Mouse (Mus musculus): ENCODE measurements around the gene Adam12. TPM values are rescaled to one million over a fixed set of nuclear protein-coding genes. Genes with fewer than 3 reads are reported as not detected.

Gene Adam12
- polyA plus RNA-seq, 1 experiment from 2014 or later = 2.7 TPM

DNA sequence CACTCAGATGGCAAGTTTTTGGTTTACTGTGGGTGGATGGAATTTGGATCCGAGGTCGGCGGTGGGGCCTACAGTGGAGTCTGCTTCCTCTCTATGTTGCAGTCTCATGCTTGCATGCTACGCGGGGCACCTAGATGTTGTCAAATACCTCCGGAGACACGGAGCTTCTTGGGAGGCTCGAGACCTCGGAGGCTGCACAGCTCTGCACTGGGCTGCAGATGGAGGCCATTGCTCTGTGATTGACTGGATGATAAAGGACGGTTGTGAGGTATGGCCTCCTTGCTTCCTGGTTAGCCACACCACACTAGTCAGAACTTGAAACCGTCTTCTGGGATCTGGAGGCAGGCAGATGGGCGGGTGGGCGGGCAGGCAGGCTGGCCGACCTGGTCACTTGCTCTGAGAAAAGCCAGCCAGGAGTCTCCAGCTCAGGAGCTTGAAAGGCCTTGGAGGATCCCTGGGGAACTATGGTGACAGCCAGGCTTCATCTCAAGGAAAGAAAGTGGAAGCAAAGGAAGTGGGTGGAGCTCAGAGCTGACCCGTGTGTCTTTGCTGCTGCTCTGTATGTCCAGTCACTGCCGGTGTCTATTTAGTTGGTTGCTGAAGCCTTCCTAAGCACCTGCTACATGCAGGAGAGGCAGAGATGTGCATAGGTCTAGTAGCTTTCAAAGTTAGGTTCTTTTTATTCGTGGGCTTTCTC, 355.2 kb downstream of the Adam12 start:
- DNase-seq (ENCODE audit: low spot score) (no peak), ATAC-seq (ENCODE audit: insufficient number of reproducible peaks, low FRiP score, low TSS enrichment, low read depth) (no peak)
- Histone ChIP-seq H3K9ac (ENCODE audit: low read length) (no peak overlapping the region), H3K27ac (replicated peaks; ENCODE audit: low read depth, low read length) (no peak overlapping the region), H3K27me3 (ENCODE audit: control insufficient read depth, insufficient read depth, low read length) (no peaks in the 10 kb centered on the region), H3K4me3 (ENCODE audit: low read depth, low read length) (no peak overlapping the region), H3K9me3 (ENCODE audit: control insufficient read depth, low read length) (no peaks in the 10 kb centered on the region), H3K4me1 (ENCODE audit: control insufficient read depth, insufficient read depth, low read length) (no peaks in the 10 kb centered on the region), H3K36me3 (ENCODE audit: control insufficient read depth, insufficient read depth, low read length) (no peaks in the 10 kb centered on the region), H3K4me2 (ENCODE audit: low read depth, severe bottlenecking) (no peak overlapping the region)
- WGBS = 77% methylated on average over 17 of the region's 17 CpGs

- ATAC-seq (ENCODE audit: insufficient number of reproducible peaks, low FRiP score, low TSS enrichment, low read depth) = no peak
These were observed 355.8 kb downstream of the Adam12 start for GRCm38 (mm10) chr7:133876139-133876538.

DNA sequence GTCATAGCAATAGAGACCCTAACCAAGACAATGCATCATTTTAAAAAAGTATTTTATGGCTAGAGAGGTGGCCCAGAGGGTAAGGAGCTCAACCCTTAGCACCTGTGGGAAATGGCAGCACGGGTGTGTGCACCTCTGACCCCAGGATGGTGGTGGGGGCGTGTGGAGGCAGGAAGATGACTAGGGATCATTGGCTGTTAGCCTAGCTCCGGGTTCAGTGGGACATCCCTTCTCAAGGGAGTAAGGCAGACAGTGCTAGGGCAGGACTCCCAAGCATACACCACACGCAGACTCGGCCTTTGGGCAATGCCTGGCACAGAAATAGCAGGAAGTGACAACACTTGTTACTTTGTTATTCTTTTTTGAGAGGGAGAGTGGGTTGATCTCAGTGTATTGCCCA, 359.2 kb downstream of the Adam12 start:
- WGBS = 83% methylated on average over 5 of the region's 5 CpGs
- Histone ChIP-seq H3K4me1 (ENCODE audit: control insufficient read depth, insufficient read depth, low read length) (no peaks in the 10 kb centered on the region), H3K4me2 (ENCODE audit: low read depth, severe bottlenecking) (no peak overlapping the region), H3K4me3 (ENCODE audit: low read depth, low read length) (no peak overlapping the region), H3K36me3 (ENCODE audit: control insufficient read depth, insufficient read depth, low read length) (no peaks in the 10 kb centered on the region), H3K9me3 (ENCODE audit: control insufficient read depth, low read length) (no peaks in the 10 kb centered on the region), H3K27me3 (ENCODE audit: control insufficient read depth, insufficient read depth, low read length) (no peaks in the 10 kb centered on the region), H3K9ac (ENCODE audit: low read length) (no peak overlapping the region), H3K27ac (replicated peaks; ENCODE audit: low read depth, low read length) (no peak overlapping the region)
- ATAC-seq (ENCODE audit: insufficient number of reproducible peaks, low FRiP score, low TSS enrichment, low read depth) = no peak
- DNase-seq (ENCODE audit: low spot score) = no peak

More at GRCm38 (mm10) chr7:133876139-133876538, 355.8 kb downstream of the Adam12 start:
- Histone ChIP-seq H3K4me2 (ENCODE audit: low read depth, severe bottlenecking) (no peak overlapping the region), H3K4me3 (ENCODE audit: low read depth, low read length) (no peak overlapping the region), H3K4me1 (ENCODE audit: control insufficient read depth, insufficient read depth, low read length) (no peaks in the 10 kb centered on the region), H3K9me3 (ENCODE audit: control insufficient read depth, low read length) (no peaks in the 10 kb centered on the region), H3K36me3 (ENCODE audit: control insufficient read depth, insufficient read depth, low read length) (no peaks in the 10 kb centered on the region), H3K27ac (replicated peaks; ENCODE audit: low read depth, low read length) (no peak overlapping the region), H3K27me3 (ENCODE audit: control insufficient read depth, insufficient read depth, low read length) (no peaks in the 10 kb centered on the region), H3K9ac (ENCODE audit: low read length) (no peak overlapping the region)
- no peak for DNase-seq (ENCODE audit: low spot score)
- 60% methylated on average over 3 of the region's 3 CpGs for WGBS

DNA sequence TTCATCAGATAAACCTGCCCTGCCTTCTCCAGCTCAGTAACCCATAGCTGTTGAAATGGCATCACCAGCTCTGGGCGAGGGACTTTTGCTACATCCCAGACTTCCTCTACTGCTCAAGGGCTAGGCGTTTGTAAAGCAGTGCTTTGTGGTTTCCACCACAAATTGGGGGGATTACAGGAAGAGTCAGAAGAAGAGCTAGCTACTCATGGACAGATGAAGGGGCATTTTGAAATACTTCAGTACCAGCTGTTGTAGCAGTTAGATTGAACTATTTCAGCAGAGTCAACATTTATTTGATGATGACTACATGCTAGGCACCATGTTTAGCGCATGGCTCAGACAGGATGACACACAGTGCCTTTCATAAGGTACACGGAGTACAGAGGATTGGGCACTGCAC, 361.7 kb downstream of the Adam12 start:
- ATAC-seq (ENCODE audit: insufficient number of reproducible peaks, low FRiP score, low TSS enrichment, low read depth) = no peak

DNA sequence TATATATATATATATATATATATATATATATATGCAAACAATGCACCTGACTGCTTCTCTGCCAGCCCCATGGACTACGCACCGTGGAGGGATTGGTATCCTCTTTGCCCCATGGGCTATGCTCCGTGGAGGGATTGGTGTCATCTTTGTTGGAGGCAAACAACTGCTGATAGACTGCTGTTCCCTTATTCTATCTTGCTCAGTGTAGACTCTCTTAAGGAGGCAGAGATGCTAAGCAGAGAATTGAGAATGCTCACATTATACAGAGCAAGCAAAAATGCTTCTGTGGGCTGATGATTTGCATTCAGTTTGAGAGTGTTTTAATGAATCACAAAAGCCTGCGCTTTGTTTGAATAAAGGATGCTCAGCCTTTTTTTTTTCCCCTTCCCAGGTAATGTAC, 368.3 kb downstream of the Adam12 start:
- no peaks in the 10 kb centered on the region for H3K36me3 ChIP-seq (ENCODE audit: control insufficient read depth, insufficient read depth, low read length)
- no peak for DNase-seq (ENCODE audit: low spot score)
- no peaks in the 10 kb centered on the region for H3K9me3 ChIP-seq (ENCODE audit: control insufficient read depth, low read length)
- H3K27ac ChIP-seq (replicated peaks; ENCODE audit: low read depth, low read length) = no peak overlapping the region
- no peaks in the 10 kb centered on the region for H3K4me1 ChIP-seq (ENCODE audit: control insufficient read depth, insufficient read depth, low read length)
- no peak overlapping the region for H3K4me3 ChIP-seq (ENCODE audit: low read depth, low read length)
- no peaks in the 10 kb centered on the region for H3K27me3 ChIP-seq (ENCODE audit: control insufficient read depth, insufficient read depth, low read length)
- ATAC-seq (ENCODE audit: insufficient number of reproducible peaks, low FRiP score, low TSS enrichment, low read depth) = no peak
- H3K9ac ChIP-seq (ENCODE audit: low read length) = no peak overlapping the region
- WGBS = 95% methylated on average over 4 of the region's 4 CpGs
- H3K4me2 ChIP-seq (ENCODE audit: low read depth, severe bottlenecking) = no peak overlapping the region

More for the DNA sequence above, 361.7 kb downstream of the Adam12 start:
- no peak overlapping the region for H3K27ac ChIP-seq (replicated peaks; ENCODE audit: low read depth, low read length)
- H3K4me2 ChIP-seq (ENCODE audit: low read depth, severe bottlenecking) = no peak overlapping the region
- no peak overlapping the region for H3K4me3 ChIP-seq (ENCODE audit: low read depth, low read length)
- WGBS = 88% methylated on average over 4 of the region's 4 CpGs
- DNase-seq (ENCODE audit: low spot score) = no peak
- H3K9ac ChIP-seq (ENCODE audit: low read length) = no peak overlapping the region
- no peaks in the 10 kb centered on the region for H3K9me3 ChIP-seq (ENCODE audit: control insufficient read depth, low read length)
- H3K27me3 ChIP-seq (ENCODE audit: control insufficient read depth, insufficient read depth, low read length) = no peaks in the 10 kb centered on the region
- H3K36me3 ChIP-seq (ENCODE audit: control insufficient read depth, insufficient read depth, low read length) = no peaks in the 10 kb centered on the region
- H3K4me1 ChIP-seq (ENCODE audit: control insufficient read depth, insufficient read depth, low read length) = no peaks in the 10 kb centered on the region

- ATAC-seq (ENCODE audit: insufficient number of reproducible peaks, low FRiP score, low TSS enrichment, low read depth) = no peak
- no peaks in the 10 kb centered on the region for H3K36me3 ChIP-seq (ENCODE audit: control insufficient read depth, insufficient read depth, low read length)
- no peak overlapping the region for H3K4me3 ChIP-seq (ENCODE audit: low read depth, low read length)
- H3K27ac ChIP-seq (replicated peaks; ENCODE audit: low read depth, low read length) = no peak overlapping the region
- WGBS = 79% methylated on average over 3 of the region's 3 CpGs
- H3K9me3 ChIP-seq (ENCODE audit: control insufficient read depth, low read length) = no peaks in the 10 kb centered on the region
- H3K27me3 ChIP-seq (ENCODE audit: control insufficient read depth, insufficient read depth, low read length) = no peaks in the 10 kb centered on the region
- no peak overlapping the region for H3K9ac ChIP-seq (ENCODE audit: low read length)
- no peak for DNase-seq (ENCODE audit: low spot score)
- H3K4me2 ChIP-seq (ENCODE audit: low read depth, severe bottlenecking) = no peak overlapping the region
- H3K4me1 ChIP-seq (ENCODE audit: control insufficient read depth, insufficient read depth, low read length) = no peaks in the 10 kb centered on the region
These were observed 368.8 kb downstream of the Adam12 start for GRCm38 (mm10) chr7:133863151-133863550.

GRCm38 (mm10) chr7:133862723-133863122, 369.2 kb downstream of the Adam12 start:
- Histone ChIP-seq H3K4me2 (ENCODE audit: low read depth, severe bottlenecking) (no peak overlapping the region), H3K36me3 (ENCODE audit: control insufficient read depth, insufficient read depth, low read length) (no peaks in the 10 kb centered on the region), H3K9ac (ENCODE audit: low read length) (no peak overlapping the region), H3K27me3 (ENCODE audit: control insufficient read depth, insufficient read depth, low read length) (no peaks in the 10 kb centered on the region), H3K9me3 (ENCODE audit: control insufficient read depth, low read length) (no peaks in the 10 kb centered on the region), H3K27ac (replicated peaks; ENCODE audit: low read depth, low read length) (no peak overlapping the region), H3K4me3 (ENCODE audit: low read depth, low read length) (no peak overlapping the region), H3K4me1 (ENCODE audit: control insufficient read depth, insufficient read depth, low read length) (no peaks in the 10 kb centered on the region)
- WGBS = 88% methylated on average over 5 of the region's 5 CpGs
- no peak for DNase-seq (ENCODE audit: low spot score)
- ATAC-seq (ENCODE audit: insufficient number of reproducible peaks, low FRiP score, low TSS enrichment, low read depth) = no peak

DNA sequence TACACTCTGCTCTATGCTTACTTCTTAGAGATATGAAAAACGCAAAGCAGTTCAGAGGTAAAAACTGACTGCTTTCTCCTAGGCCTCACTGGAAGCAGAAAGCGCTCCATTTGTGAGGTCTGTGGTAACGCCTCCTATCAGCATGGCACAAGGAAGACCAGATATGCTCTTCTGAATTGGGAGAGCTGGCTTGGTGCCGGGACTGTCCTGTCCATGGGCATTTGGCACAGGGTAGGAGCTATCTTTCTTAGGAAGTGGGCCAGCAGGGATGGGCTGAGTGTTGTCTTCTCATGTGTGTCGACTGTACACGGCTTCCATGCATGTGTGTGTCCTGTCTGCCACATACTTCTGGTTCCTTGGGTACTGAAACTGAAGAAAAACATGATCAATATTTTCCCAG, 369.7 kb downstream of the Adam12 start:
- Histone ChIP-seq H3K4me2 (ENCODE audit: low read depth, severe bottlenecking) (no peak overlapping the region), H3K27me3 (ENCODE audit: control insufficient read depth, insufficient read depth, low read length) (no peaks in the 10 kb centered on the region), H3K9ac (ENCODE audit: low read length) (no peak overlapping the region), H3K4me1 (ENCODE audit: control insufficient read depth, insufficient read depth, low read length) (no peaks in the 10 kb centered on the region), H3K27ac (replicated peaks; ENCODE audit: low read depth, low read length) (no peak overlapping the region), H3K4me3 (ENCODE audit: low read depth, low read length) (no peak overlapping the region), H3K36me3 (ENCODE audit: control insufficient read depth, insufficient read depth, low read length) (no peaks in the 10 kb centered on the region), H3K9me3 (ENCODE audit: control insufficient read depth, low read length) (no peaks in the 10 kb centered on the region)
- DNase-seq (ENCODE audit: low spot score) (no peak), ATAC-seq (ENCODE audit: insufficient number of reproducible peaks, low FRiP score, low TSS enrichment, low read depth) (no peak)
- 97% methylated on average over 6 of the region's 6 CpGs for WGBS

GRCm38 (mm10) chr7:133859548-133859947, 372.4 kb downstream of the Adam12 start:
- Histone ChIP-seq H3K9ac (ENCODE audit: low read length) (no peak overlapping the region), H3K27me3 (ENCODE audit: control insufficient read depth, insufficient read depth, low read length) (no peaks in the 10 kb centered on the region)
- DNase-seq (ENCODE audit: low spot score) = no peak

More at GRCm38 (mm10) chr7:133859548-133859947, 372.4 kb downstream of the Adam12 start:
- WGBS = 66% methylated on average over 4 of the region's 4 CpGs
- ATAC-seq (ENCODE audit: insufficient number of reproducible peaks, low FRiP score, low TSS enrichment, low read depth) = no peak
- Histone ChIP-seq H3K4me1 (ENCODE audit: control insufficient read depth, insufficient read depth, low read length) (no peaks in the 10 kb centered on the region), H3K36me3 (ENCODE audit: control insufficient read depth, insufficient read depth, low read length) (no peaks in the 10 kb centered on the region), H3K4me2 (ENCODE audit: low read depth, severe bottlenecking) (no peak overlapping the region), H3K9me3 (ENCODE audit: control insufficient read depth, low read length) (no peaks in the 10 kb centered on the region), H3K27ac (replicated peaks; ENCODE audit: low read depth, low read length) (no peak overlapping the region), H3K4me3 (ENCODE audit: low read depth, low read length) (no peak overlapping the region)
